Mouse (Mus musculus) embryonic facial prominence, embryonic 11.5 days (tissue): ENCODE data around the gene Ube4a. TPM values are rescaled to one million over a fixed set of nuclear protein-coding genes. Genes with fewer than 3 reads are reported as not detected.

ENCODE experiments used
- ATAC-seq: fragments of 200-750 bp; cut with Nextera tagmentation; replicated peaks from 2 replicates; pipeline ENCODE4 v1.8.0; 2017; ENCODE audit warnings: low read depth; ENCODE audit not compliant: insufficient number of reproducible peaks, low FRiP score, low TSS enrichment
- DNase-seq: peaks from one replicate; pipeline ENCODE4 v3.0.0-alpha.2; 2015; ENCODE audit warnings: low spot score
- H3K27ac ChIP-seq: fragments of 300-500 bp; sonication (generic); replicated peaks from 2 replicates; pipeline ENCODE4 v1.5.1; 2014; ENCODE audit warnings: mild to moderate bottlenecking, low read depth, low read length, control low read depth
- H3K27me3 ChIP-seq: fragments of 300-500 bp; sonication (generic); 2 replicates; pipeline ENCODE4 v1.6.1; 2014; ENCODE audit warnings: mild to moderate bottlenecking, low read length, moderate library complexity, mixed read lengths; ENCODE audit not compliant: control insufficient read depth, insufficient read depth
- H3K36me3 ChIP-seq: fragments of 300-500 bp; sonication (generic); replicated peaks from 2 replicates; pipeline ENCODE4 v1.6.1; 2014; ENCODE audit warnings: low read depth, mild to moderate bottlenecking, low read length, moderate library complexity, mixed read lengths; ENCODE audit not compliant: control insufficient read depth, insufficient read depth
- H3K4me1 ChIP-seq: fragments of 300-500 bp; sonication (generic); 2 replicates; pipeline ENCODE4 v1.6.1; 2014; ENCODE audit warnings: low read length, mixed read lengths; ENCODE audit not compliant: control insufficient read depth, insufficient read depth
- H3K4me2 ChIP-seq: fragments of 300-500 bp; sonication (generic); 2 replicates; pipeline ENCODE4 v1.6.1; 2014; ENCODE audit warnings: low read depth, mild to moderate bottlenecking, control low read depth, low read length, moderate library complexity
- H3K4me3 ChIP-seq: fragments of 300-500 bp; sonication (generic); 2 replicates; pipeline ENCODE4 v1.5.1; 2014; ENCODE audit warnings: low read depth, low read length, control low read depth
- H3K9ac ChIP-seq: fragments of 300-500 bp; sonication (generic); replicated peaks from 2 replicates; pipeline ENCODE4 v1.6.1; 2014; ENCODE audit warnings: mild to moderate bottlenecking, control low read depth, low read length
- H3K9me3 ChIP-seq: fragments of 300-500 bp; sonication (generic); replicated peaks from 2 replicates; pipeline ENCODE4 v1.6.1; 2016; ENCODE audit warnings: mild to moderate bottlenecking, low read length, inconsistent platforms, mixed read lengths; ENCODE audit not compliant: control insufficient read depth
- WGBS: fragments of 180-500 bp; shearing (Covaris S2); extraction: QIAGEN DNeasy Blood & Tissue Kit; methylation state at CpG from one replicate; pipeline ENCODE4 v1.1.7; 2014; 5-methylcytosine and 5-hydroxymethylcytosine counted together
- polyA plus RNA-seq: library from polyadenylated mRNA; unstranded; fragments of >200 nt; fragmentation: Nextera tagmentation; extraction: Ambion mirVana; gene quantifications from 2 replicates; pipeline ENCODE4 v1.2.1, GENCODE M21; 2014

Ube4a gene
- polyA plus RNA-seq, 1 experiment from 2014 or later, result 31.3 TPM

- H3K9me3 ChIP-seq, result no peaks in the 10 kb centered on the region
- no peak overlapping the region for H3K9ac ChIP-seq
- H3K4me1 ChIP-seq, result no peaks in the 10 kb centered on the region
- H3K27ac ChIP-seq, result no peak overlapping the region
- H3K4me2 ChIP-seq, result no peak overlapping the region
- H3K27me3 ChIP-seq, result no peaks in the 10 kb centered on the region
- whole genome bisulfite sequencing, result 61% methylated on average over 14 of the region's 14 CpGs
- no peak overlapping the region for H3K4me3 ChIP-seq
- ATAC-seq (no peak), DNase-seq (no peak)
- no peaks in the 10 kb centered on the region for H3K36me3 ChIP-seq
Measured at GRCm38 (mm10) chr9:44986242-44986781, 20.9 kb upstream of the Ube4a start.

- Histone ChIP-seq H3K4me1 (no peaks in the 10 kb centered on the region), H3K27ac (no peak overlapping the region), H3K4me3 (no peak overlapping the region), H3K27me3 (no peaks in the 10 kb centered on the region), H3K9me3 (no peaks in the 10 kb centered on the region), H3K4me2 (no peak overlapping the region), H3K9ac (no peak overlapping the region), H3K36me3 (no peaks in the 10 kb centered on the region)
- 74% methylated on average over 3 of the region's 3 CpGs for WGBS
- DNase-seq, result no peak
- ATAC-seq, result no peak
Measured at GRCm38 (mm10) chr9:44985721-44986161, 20.3 kb upstream of the Ube4a start.

- no peak for ATAC-seq
- 88% methylated on average over 2 of the region's 2 CpGs for WGBS
- no peaks in the 10 kb centered on the region for H3K4me1 ChIP-seq
- H3K27ac ChIP-seq, result no peak overlapping the region
- DNase-seq, result no peak
- no peak overlapping the region for H3K4me2 ChIP-seq
- no peak overlapping the region for H3K4me3 ChIP-seq
- no peaks in the 10 kb centered on the region for H3K9me3 ChIP-seq
- no peaks in the 10 kb centered on the region for H3K36me3 ChIP-seq
- H3K9ac ChIP-seq, result no peak overlapping the region
- H3K27me3 ChIP-seq, result no peaks in the 10 kb centered on the region
Measured at GRCm38 (mm10) chr9:44983001-44983400, 17.6 kb upstream of the Ube4a start.

GRCm38 (mm10) chr9:44982531-44982930, 17.1 kb upstream of the Ube4a start:
- H3K4me1 ChIP-seq, result no peaks in the 10 kb centered on the region
- WGBS, result 88% methylated on average over 3 of the region's 3 CpGs

GRCm38 (mm10) chr9:44982081-44982480, 16.7 kb upstream of the Ube4a start:
- Histone ChIP-seq H3K36me3 (no peaks in the 10 kb centered on the region), H3K9me3 (no peaks in the 10 kb centered on the region), H3K9ac (no peak overlapping the region), H3K4me1 (no peaks in the 10 kb centered on the region), H3K27ac (no peak overlapping the region), H3K4me3 (no peak overlapping the region), H3K27me3 (no peaks in the 10 kb centered on the region), H3K4me2 (no peak overlapping the region)
- WGBS, result 89% methylated on average over 8 of the region's 8 CpGs
- DNase-seq (no peak), ATAC-seq (no peak)

More at GRCm38 (mm10) chr9:44982531-44982930, 17.1 kb upstream of the Ube4a start:
- Histone ChIP-seq H3K9ac (no peak overlapping the region), H3K9me3 (no peaks in the 10 kb centered on the region), H3K27ac (no peak overlapping the region), H3K4me3 (no peak overlapping the region), H3K36me3 (no peaks in the 10 kb centered on the region), H3K4me2 (no peak overlapping the region), H3K27me3 (no peaks in the 10 kb centered on the region)
- ATAC-seq (no peak), DNase-seq (no peak)

GRCm38 (mm10) chr9:44981676-44982075, 16.3 kb upstream of the Ube4a start, which contains the start of gene Cd3d:
Gene Cd3d (plus strand): TSS chr9:44981786.
- Histone ChIP-seq H3K4me3 (no peak within 1 kb of the TSS), H3K9me3 (no peaks in the 10 kb centered on the region), H3K27ac (no peak within 1 kb of the TSS), H3K9ac (no peak within 1 kb of the TSS), H3K4me1 (no peaks in the 10 kb centered on the region), H3K4me2 (no peak within 1 kb of the TSS), H3K36me3 (no peaks in the 10 kb centered on the region), H3K27me3 (no peaks in the 10 kb centered on the region)
- DNase-seq (no peak), ATAC-seq (no peak)
- WGBS, result 81% methylated on average over 4 of the region's 4 CpGs

GRCm38 (mm10) chr9:44981104-44981503, 15.7 kb upstream of the Ube4a start:
- H3K27ac ChIP-seq, result no peak overlapping the region
- H3K4me2 ChIP-seq, result no peak overlapping the region
- H3K27me3 ChIP-seq, result no peaks in the 10 kb centered on the region
- H3K4me1 ChIP-seq, result no peaks in the 10 kb centered on the region
- DNase-seq (no peak), ATAC-seq (no peak)
- no peaks in the 10 kb centered on the region for H3K36me3 ChIP-seq
- no peak overlapping the region for H3K4me3 ChIP-seq
- no peak overlapping the region for H3K9ac ChIP-seq
- H3K9me3 ChIP-seq, result no peaks in the 10 kb centered on the region
- 87% methylated on average over 2 of the region's 2 CpGs for WGBS

- 68% methylated on average over 3 of the region's 3 CpGs for WGBS
- no peaks in the 10 kb centered on the region for H3K9me3 ChIP-seq
Measured at GRCm38 (mm10) chr9:44980242-44980641, 14.8 kb upstream of the Ube4a start, which contains the start of gene Cd3g. Gene Cd3g (minus strand): TSS chr9:44980431.

More at GRCm38 (mm10) chr9:44980242-44980641, 14.8 kb upstream of the Ube4a start, which contains the start of gene Cd3g:
- no peaks in the 10 kb centered on the region for H3K27me3 ChIP-seq
- no peaks in the 10 kb centered on the region for H3K36me3 ChIP-seq
- H3K4me3 ChIP-seq, result no peak within 1 kb of the TSS
- ATAC-seq (no peak), DNase-seq (no peak)
- no peak within 1 kb of the TSS for H3K9ac ChIP-seq
- H3K27ac ChIP-seq, result no peak within 1 kb of the TSS
- no peak within 1 kb of the TSS for H3K4me2 ChIP-seq
- H3K4me1 ChIP-seq, result no peaks in the 10 kb centered on the region
